Comparison of ENCODE assay signal across 20 mouse cellular contexts in genomic region chr7:64227586-64227985, GRCm38 (mm10). TPM values are rescaled to one million over a fixed set of nuclear protein-coding genes. Genes with fewer than 3 reads are reported as not detected.
DNase-seq lines count a peak whose midpoint lies in the region; TF ChIP-seq lines count a peak whose summit lies in the region.
"Had no signal": no experiment of that assay in that cellular context is flagged by ENCODE, and none has a peak within 500 bp of the region (broad histone marks: within the 10 kb centered on the region; RNA-seq: fewer than 3 reads in every experiment).

No protein-coding gene starts in this region.

- H3K9ac ChIP-seq in CH12.LX (ENCODE audit: insufficient read depth, low read depth), result peak overlapping the region; percentile 82
- H3K9ac ChIP-seq: embryonic facial prominence, embryonic 12.5 days; forebrain, embryonic 13.5 days; forebrain, embryonic 15.5 days; forebrain, postnatal 0 days had no signal

- peak overlapping the region; percentile 86 for H3K4me2 ChIP-seq in CH12.LX (ENCODE audit: insufficient read depth, low read depth, poor library complexity, severe bottlenecking)
- H3K4me2 ChIP-seq: embryonic facial prominence, embryonic 12.5 days; forebrain, embryonic 13.5 days; forebrain, embryonic 15.5 days had no signal

- H3K27ac ChIP-seq in CH12.LX (ENCODE audit: insufficient read depth, low read depth) (peak overlapping the region; percentile 67), macrophage (peak overlapping the region; percentile 49)
- H3K27ac ChIP-seq: embryonic facial prominence, embryonic 10.5 days; embryonic facial prominence, embryonic 12.5 days; forebrain, embryonic 13.5 days; forebrain, embryonic 15.5 days had no signal

- H3K79me2 ChIP-seq in CH12.LX (replicated peaks; ENCODE audit: control insufficient read depth, extremely low read depth, insufficient read depth, poor library complexity, severe bottlenecking) (no peaks in the 10 kb centered on the region), macrophage (ENCODE audit: inconsistent target) (no peaks in the 10 kb centered on the region)

- DNase-seq in CH12.LX (ENCODE audit: extremely low read depth), result peak; percentile 72
- DNase-seq in brain, adult 2 months (ENCODE audit: low read depth, low spot score), result peak; percentile 48
- DNase-seq in right cerebral cortex, postnatal 10 days (ENCODE audit: low spot score in 2 of 2), result no peak
- DNase-seq in urinary bladder, postnatal 14 days (ENCODE audit: low spot score), result no peak
- no peak for DNase-seq in embryo, embryonic 10 days (ENCODE audit: low spot score)
- DNase-seq: adrenal gland, postnatal 10 days; adrenal gland, postnatal 25 days; B cell, adult 2 months; cerebellum, adult 11 months; cerebellum, adult 18-20 months; cerebellum, adult 8-10 months; cerebellum, adult 9-11 months; cerebellum, postnatal 14 days; cerebellum, postnatal 36 days; forebrain, postnatal 0 days had no signal

- TF ChIP-seq CTCF in CH12.LX (conservative IDR thresholded peaks at IDR 0.05 in 1 of 2, IDR thresholded peaks at IDR 0.05 in 1 of 2; ENCODE audit: low read depth in 2 of 2, low read length in 2 of 2), result no peak

- no peak for TF ChIP-seq RAD21 in CH12.LX (IDR thresholded peaks at IDR 0.05; ENCODE audit: low read depth, low read length)

- H3K36me3 ChIP-seq in CH12.LX (replicated peaks in 1 of 2; ENCODE audit: control insufficient read depth in 1 of 2, insufficient read depth in 1 of 2, low read length in 1 of 2) (peaks cover 8 to 32% of the 10 kb centered on the region in 2 experiments), macrophage (ENCODE audit: inconsistent target) (no peaks in the 10 kb centered on the region)
- H3K36me3 ChIP-seq: embryonic facial prominence, embryonic 10.5 days; embryonic facial prominence, embryonic 12.5 days; forebrain, embryonic 15.5 days had no signal

- in situ Hi-C loops in CH12.LX (cut with MboI; ENCODE audit: low pct_ligation_motif_present, low pct_unique_long_range_greater_than_20kb, low sequenced_read_pairs), result no loop called here

- H3K9me3 ChIP-seq in CH12.LX (replicated peaks; ENCODE audit: low read length), result peaks cover 11% of the 10 kb centered on the region
- H3K9me3 ChIP-seq: embryonic facial prominence, embryonic 12.5 days; forebrain, embryonic 13.5 days; forebrain, embryonic 15.5 days had no signal

- 92% methylated on average over 5 of the region's 5 CpGs for WGBS in macrophage (ENCODE audit: missing documents)

- peak; percentile 42 for TF ChIP-seq POLR2A in CH12.LX (IDR thresholded peaks at IDR 0.05; ENCODE audit: low read depth, low read length)

- H3K4me3 ChIP-seq in CH12.LX (replicated peaks in 1 of 3; ENCODE audit: low read depth in 2 of 3, low read length in 2 of 3, poor library complexity in 1 of 3) (peak overlapping the region; percentile 19 to 53 (median 39)), macrophage (ENCODE audit: inconsistent target) (no peak overlapping the region)
- H3K4me3 ChIP-seq: embryonic facial prominence, embryonic 10.5 days; embryonic facial prominence, embryonic 12.5 days; forebrain, embryonic 13.5 days; forebrain, embryonic 15.5 days had no signal

- no peaks in the 10 kb centered on the region for H3K27me3 ChIP-seq in CH12.LX (replicated peaks)
- H3K27me3 ChIP-seq: embryonic facial prominence, embryonic 12.5 days; forebrain, embryonic 13.5 days; forebrain, embryonic 15.5 days had no signal

- peaks cover 4 to 21% of the 10 kb centered on the region in 2 experiments; a peak in 3 of 4 replicates for H3K4me1 ChIP-seq in CH12.LX (ENCODE audit: control insufficient read depth in 1 of 2, insufficient read depth in 2 of 2)
- H3K4me1 ChIP-seq: embryonic facial prominence, embryonic 10.5 days; embryonic facial prominence, embryonic 12.5 days; forebrain, embryonic 13.5 days; forebrain, embryonic 15.5 days had no signal

- no peak for TF ChIP-seq EP300 in CH12.LX (IDR thresholded peaks at IDR 0.05; ENCODE audit: low read length)

- dilution Hi-C loops in CH12.LX (cut with MboI; ENCODE audit: extremely low pct_ligation_motif_present, extremely low pct_unique_long_range_greater_than_20kb, low sequenced_read_pairs), result no loop called here

TF ChIP-seq in CH12.LX, 34 proteins besides CTCF, POLR2A, EP300 and RAD21:
- TF ChIP-seq BHLHE40 (IDR thresholded peaks at IDR 0.05; ENCODE audit: low read depth, low read length) (peak; percentile 89), SMC3 (IDR thresholded peaks at IDR 0.05; ENCODE audit: low read depth, low read length) (no peak), CHD1 (IDR thresholded peaks at IDR 0.05; ENCODE audit: low read depth, low read length) (no peak), TCF12 (IDR thresholded peaks at IDR 0.05; ENCODE audit: low read depth, low read length) (peak; percentile 58; the same call in 1 of the 2 replicates), POLR2AphosphoS2 (IDR thresholded peaks at IDR 0.05; ENCODE audit: low read depth, low read length) (no peak), USF2 (conservative IDR thresholded peaks at IDR 0.05; ENCODE audit: low read depth, low read length) (peak; percentile 65; the same call in 1 of the 2 replicates), MAFK (IDR thresholded peaks at IDR 0.05; ENCODE audit: insufficient replicate concordance, low read length) (no peak), JUN (IDR thresholded peaks at IDR 0.05; ENCODE audit: insufficient read depth, low read depth, low read length) (no peak; the same call in 1 of the 2 replicates), ZC3H11A (IDR thresholded peaks at IDR 0.05; ENCODE audit: low read depth, low read length) (no peak), USF1 (IDR thresholded peaks at IDR 0.05; ENCODE audit: low read depth, low read length) (peak; percentile 72), IRF4 (IDR thresholded peaks at IDR 0.05; ENCODE audit: low read depth, low read length) (no peak), ZKSCAN1 (IDR thresholded peaks at IDR 0.05; ENCODE audit: borderline replicate concordance, low read depth, low read length) (no peak), ZMIZ1 (IDR thresholded peaks at IDR 0.05; ENCODE audit: low read depth, low read length) (no peak), E2F4 (IDR thresholded peaks at IDR 0.05; ENCODE audit: insufficient replicate concordance, low read depth, low read length) (no peak), PAX5 (IDR thresholded peaks at IDR 0.05; ENCODE audit: low read length) (no peak), MEF2A (IDR thresholded peaks at IDR 0.05; ENCODE audit: borderline replicate concordance, low read depth, low read length) (no peak), NELFE (IDR thresholded peaks at IDR 0.05; ENCODE audit: low read depth, low read length) (no peak), ELF1 (IDR thresholded peaks at IDR 0.05; ENCODE audit: low read depth, low read length) (no peak), TBP (conservative IDR thresholded peaks at IDR 0.05; ENCODE audit: low read depth, low read length) (0 out of 2 replicates have a peak, but pooled peaks have one; percentile 48), RCOR1 (conservative IDR thresholded peaks at IDR 0.05; ENCODE audit: low read depth, low read length) (no peak), ETS1 (conservative IDR thresholded peaks at IDR 0.05; ENCODE audit: low read depth, low read length) (peak; percentile 46; the same call in 1 of the 2 replicates), KAT2A (IDR thresholded peaks at IDR 0.05; ENCODE audit: insufficient replicate concordance, low read length) (no peak), UBTF (IDR thresholded peaks at IDR 0.05; ENCODE audit: low read depth, low read length) (no peak), MXI1 (IDR thresholded peaks at IDR 0.05; ENCODE audit: low read depth, low read length) (0 out of 2 replicates have a peak, but pooled peaks have one; percentile 33), NRF1 (IDR thresholded peaks at IDR 0.05; ENCODE audit: low read depth, low read length) (no peak), CHD2 (IDR thresholded peaks at IDR 0.05; ENCODE audit: low read length) (no peak), MAX (IDR thresholded peaks at IDR 0.05; ENCODE audit: low read length) (no peak), MAZ (IDR thresholded peaks at IDR 0.05; ENCODE audit: low read depth, low read length) (no peak), GABPA (IDR thresholded peaks at IDR 0.05; ENCODE audit: insufficient replicate concordance, low read depth, low read length) (no peak), MYC (IDR thresholded peaks at IDR 0.05; ENCODE audit: low read depth, low read length) (peak; percentile 17; the same call in 1 of the 2 replicates), HCFC1 (IDR thresholded peaks at IDR 0.05; ENCODE audit: low read depth, low read length) (no peak; the same call in 1 of the 2 replicates), SIN3A (IDR thresholded peaks at IDR 0.05; ENCODE audit: low read length) (no peak)

RNA-seq across cellular contexts. Expression of gene Mtmr10, which starts 59.9 kb away (rescaled TPM):
- total RNA-seq in CH12.LX (2012; rRNA removed) (1.8 and 2.5 TPM in 2 replicates), CH12.LX (2014; rRNA removed) (1.8 and 2.1 TPM in 2 replicates)
- polyA plus RNA-seq in CH12.LX (2012; ENCODE audit: insufficient read length, low read depth) (1.9 and 2.0 TPM in 2 replicates), macrophage (2018) (25.6 to 41.0 TPM (median 25.9 TPM) in 3 replicates)
- total RNA-seq in macrophage (2018; cell fraction: chromatin; rRNA removed), result 100 to 1,000 TPM in 10 of 26 experiments, 10 to 100 TPM in 16; 31.9 to 180 (median 88.4) TPM
- total RNA-seq in macrophage (2018; cell fraction: cytosol; rRNA removed), result 10 to 100 TPM; 13.9 to 50.6 (median 29.3) TPM
- total RNA-seq in macrophage (2018; cell fraction: nucleus; rRNA removed), result 100 to 1,000 TPM in 2 of 26 experiments, 10 to 100 TPM in 24; 19.5 to 134 (median 44.8) TPM

Comparison
In these comparisons a context has a peak if more than half of its experiments do, and no peak if none do; other contexts are left out.
1. DNase-seq: peak in CH12.LX (single experiment) and brain, adult 2 months (single experiment); none in right cerebral cortex, postnatal 10 days (0 of 2), urinary bladder, postnatal 14 days (single experiment) and embryo, embryonic 10 days (single experiment).